Mouse (Mus musculus): ENCODE data around the gene Ryr1. TPM values are rescaled to one million over a fixed set of nuclear protein-coding genes. Genes with fewer than 3 reads are reported as not detected.
A peak's percentile ranks its signal among the peaks of the same experiment; 100 is the strongest.
"Not testable (repeated sequence)": the region's sequence is repeated elsewhere in the genome, so short reads cannot be mapped to it uniquely, and the experiment has no call there.

The Ryr1 gene
- polyA plus RNA-seq, 1 experiment from 2014 or later: 0.55 TPM

- WGBS: 70% methylated on average over 10 of the region's 10 CpGs
- no peak overlapping the region for H3K4me2 ChIP-seq
- no peak overlapping the region for H3K27ac ChIP-seq (ENCODE audit: low read depth, low read length)
- H3K4me1 ChIP-seq (ENCODE audit: control insufficient read depth, insufficient read depth, low read length): peaks cover 6% of the 10 kb centered on the region
- no peak overlapping the region for H3K9ac ChIP-seq (ENCODE audit: low read length)
- H3K27me3 ChIP-seq (ENCODE audit: control insufficient read depth, insufficient read depth, low read length): no peaks in the 10 kb centered on the region
- ATAC-seq (ENCODE audit: low FRiP score): no peak
- DNase-seq (ENCODE audit: low spot score, missing footprints): no peak
- no peaks in the 10 kb centered on the region for H3K36me3 ChIP-seq (ENCODE audit: control insufficient read depth, insufficient read depth, low read length)
- H3K4me3 ChIP-seq (ENCODE audit: low read depth, low read length): no peak overlapping the region
- H3K9me3 ChIP-seq (ENCODE audit: control insufficient read depth, low read length): no peaks in the 10 kb centered on the region
Observed at GRCm38 (mm10) chr7:29151486-29151885, 26.5 kb upstream of the Ryr1 start.

DNA sequence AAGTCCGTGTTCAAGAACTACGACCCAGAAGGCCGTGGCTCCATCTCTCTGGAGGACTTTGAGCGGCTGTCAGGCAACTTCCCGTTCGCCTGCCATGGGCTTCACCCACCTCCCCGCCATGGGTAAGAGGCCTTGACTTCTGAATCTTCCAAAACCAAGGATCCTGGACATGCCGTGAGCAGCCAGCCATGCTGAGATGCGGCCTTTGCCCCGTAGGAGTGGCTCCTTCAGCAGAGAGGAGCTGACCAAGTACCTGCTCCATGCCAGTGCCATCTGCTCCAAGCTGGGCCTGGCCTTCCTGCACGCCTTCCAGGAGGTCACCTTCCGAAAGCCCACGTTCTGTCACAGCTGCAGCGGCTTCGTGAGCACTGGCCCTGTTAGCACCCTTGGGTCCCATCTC is 23.8 kb upstream of the Ryr1 start:
- DNase-seq (ENCODE audit: low spot score, missing footprints) (peak; percentile 72), ATAC-seq (ENCODE audit: low FRiP score) (no peak)
- no peak overlapping the region for H3K4me3 ChIP-seq (ENCODE audit: low read depth, low read length)
- no peak overlapping the region for H3K4me2 ChIP-seq
- no peaks in the 10 kb centered on the region for H3K9me3 ChIP-seq (ENCODE audit: control insufficient read depth, low read length)
- no peaks in the 10 kb centered on the region for H3K27me3 ChIP-seq (ENCODE audit: control insufficient read depth, insufficient read depth, low read length)
- H3K4me1 ChIP-seq (ENCODE audit: control insufficient read depth, insufficient read depth, low read length): no peaks in the 10 kb centered on the region
- H3K9ac ChIP-seq (ENCODE audit: low read length): no peak overlapping the region
- H3K27ac ChIP-seq (ENCODE audit: low read depth, low read length): no peak overlapping the region
- WGBS: 92% methylated on average over 15 of the region's 15 CpGs
- no peaks in the 10 kb centered on the region for H3K36me3 ChIP-seq (ENCODE audit: control insufficient read depth, insufficient read depth, low read length)

- H3K27ac ChIP-seq (ENCODE audit: low read depth, low read length): no peak overlapping the region
- ATAC-seq (ENCODE audit: low FRiP score) (no peak), DNase-seq (ENCODE audit: low spot score, missing footprints) (no peak)
- no peaks in the 10 kb centered on the region for H3K36me3 ChIP-seq (ENCODE audit: control insufficient read depth, insufficient read depth, low read length)
- no peak overlapping the region for H3K9ac ChIP-seq (ENCODE audit: low read length)
- H3K4me3 ChIP-seq (ENCODE audit: low read depth, low read length): no peak overlapping the region
- H3K4me2 ChIP-seq: no peak overlapping the region
- H3K4me1 ChIP-seq (ENCODE audit: control insufficient read depth, insufficient read depth, low read length): no peaks in the 10 kb centered on the region
- H3K27me3 ChIP-seq (ENCODE audit: control insufficient read depth, insufficient read depth, low read length): no peaks in the 10 kb centered on the region
- WGBS: 86% methylated on average over 7 of the region's 7 CpGs
- no peaks in the 10 kb centered on the region for H3K9me3 ChIP-seq (ENCODE audit: control insufficient read depth, low read length)
Observed at GRCm38 (mm10) chr7:29146625-29147367, 21.8 kb upstream of the Ryr1 start.

DNA sequence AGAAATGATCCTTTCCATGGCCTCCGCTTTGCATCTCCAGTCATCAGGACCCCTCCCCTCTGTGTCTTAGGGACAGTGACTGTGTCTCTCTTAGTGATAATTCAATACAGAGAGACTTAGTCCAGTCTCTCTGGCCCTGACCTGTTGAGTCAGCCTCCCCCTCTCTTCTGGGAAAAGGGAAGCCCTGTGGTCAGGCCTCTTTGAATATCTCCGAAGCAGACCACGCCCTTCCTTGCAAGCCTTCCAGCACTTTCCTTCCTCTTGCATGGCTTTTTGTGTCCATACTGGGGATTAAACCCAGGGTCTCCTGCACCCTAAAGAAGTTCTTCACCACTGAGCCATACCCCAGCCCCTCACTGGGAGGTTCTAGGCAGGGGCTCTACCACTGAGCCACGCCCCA is 19.0 kb upstream of the Ryr1 start:
- ATAC-seq (ENCODE audit: low FRiP score): no peak

GRCm38 (mm10) chr7:29141416-29141815 is 16.4 kb upstream of the Ryr1 start:
- no peaks in the 10 kb centered on the region for H3K27me3 ChIP-seq (ENCODE audit: control insufficient read depth, insufficient read depth, low read length)
- no peak overlapping the region for H3K4me2 ChIP-seq
- H3K36me3 ChIP-seq (ENCODE audit: control insufficient read depth, insufficient read depth, low read length): no peaks in the 10 kb centered on the region
- no peak overlapping the region for H3K4me3 ChIP-seq (ENCODE audit: low read depth, low read length)
- no peak overlapping the region for H3K27ac ChIP-seq (ENCODE audit: low read depth, low read length)
- H3K4me1 ChIP-seq (ENCODE audit: control insufficient read depth, insufficient read depth, low read length): no peaks in the 10 kb centered on the region
- 86% methylated on average over 8 of the region's 8 CpGs for WGBS
- DNase-seq (ENCODE audit: low spot score, missing footprints): no peak
- no peaks in the 10 kb centered on the region for H3K9me3 ChIP-seq (ENCODE audit: control insufficient read depth, low read length)
- H3K9ac ChIP-seq (ENCODE audit: low read length): no peak overlapping the region
- no peak for ATAC-seq (ENCODE audit: low FRiP score)

More for the DNA sequence above, 19.0 kb upstream of the Ryr1 start:
- Histone ChIP-seq H3K4me2 (no peak overlapping the region), H3K4me1 (ENCODE audit: control insufficient read depth, insufficient read depth, low read length) (no peaks in the 10 kb centered on the region), H3K9ac (ENCODE audit: low read length) (no peak overlapping the region), H3K4me3 (ENCODE audit: low read depth, low read length) (no peak overlapping the region), H3K9me3 (ENCODE audit: control insufficient read depth, low read length) (no peaks in the 10 kb centered on the region), H3K36me3 (ENCODE audit: control insufficient read depth, insufficient read depth, low read length) (no peaks in the 10 kb centered on the region), H3K27ac (ENCODE audit: low read depth, low read length) (no peak overlapping the region), H3K27me3 (ENCODE audit: control insufficient read depth, insufficient read depth, low read length) (no peaks in the 10 kb centered on the region)
- no peak for DNase-seq (ENCODE audit: low spot score, missing footprints)
- WGBS: 89% methylated on average over 4 of the region's 4 CpGs

DNA sequence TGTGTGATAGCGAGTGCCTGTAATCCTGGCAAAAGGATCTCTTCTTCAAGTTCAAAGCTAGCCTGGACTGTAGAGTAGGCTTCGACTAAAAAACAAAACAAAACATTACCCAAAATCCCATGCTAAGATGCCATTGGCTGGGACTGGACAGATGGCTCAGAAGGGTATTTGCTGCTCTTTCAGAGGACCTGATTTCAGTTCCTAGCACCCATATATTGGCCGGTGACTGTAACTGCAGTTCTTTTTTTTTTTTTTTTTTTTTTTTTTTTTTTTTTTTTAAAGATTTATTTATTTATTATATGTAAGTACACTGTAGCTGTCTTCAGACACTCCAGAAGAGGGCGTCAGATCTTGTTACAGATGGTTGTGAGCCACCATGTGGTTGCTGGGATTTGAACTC is 14.3 kb upstream of the Ryr1 start:
- H3K9ac ChIP-seq (ENCODE audit: low read length); H3K4me3 ChIP-seq (ENCODE audit: low read depth, low read length); H3K4me2 ChIP-seq; H3K27ac ChIP-seq (ENCODE audit: low read depth, low read length); H3K27me3 ChIP-seq (ENCODE audit: control insufficient read depth, insufficient read depth, low read length); DNase-seq (ENCODE audit: low spot score, missing footprints); H3K9me3 ChIP-seq (ENCODE audit: control insufficient read depth, low read length); H3K36me3 ChIP-seq (ENCODE audit: control insufficient read depth, insufficient read depth, low read length); H3K4me1 ChIP-seq (ENCODE audit: control insufficient read depth, insufficient read depth, low read length); ATAC-seq (ENCODE audit: low FRiP score): not testable (repeated sequence)
- 92% methylated on average over 3 of the region's 4 CpGs for WGBS

GRCm38 (mm10) chr7:29137429-29137828 is 12.4 kb upstream of the Ryr1 start:
- no peak overlapping the region for H3K4me2 ChIP-seq
- peaks cover 6% of the 10 kb centered on the region; the same call in 1 of the 2 replicates for H3K4me1 ChIP-seq (ENCODE audit: control insufficient read depth, insufficient read depth, low read length)
- peak; percentile 26 for DNase-seq (ENCODE audit: low spot score, missing footprints)
- H3K27ac ChIP-seq (ENCODE audit: low read depth, low read length): no peak overlapping the region
- peaks cover 4% of the 10 kb centered on the region; the same call in 1 of the 2 replicates for H3K27me3 ChIP-seq (ENCODE audit: control insufficient read depth, insufficient read depth, low read length)
- no peak overlapping the region for H3K4me3 ChIP-seq (ENCODE audit: low read depth, low read length)
- no peaks in the 10 kb centered on the region for H3K9me3 ChIP-seq (ENCODE audit: control insufficient read depth, low read length)
- no peak overlapping the region for H3K9ac ChIP-seq (ENCODE audit: low read length)
- H3K36me3 ChIP-seq (ENCODE audit: control insufficient read depth, insufficient read depth, low read length): no peaks in the 10 kb centered on the region
- WGBS: 51% methylated on average over 16 of the region's 16 CpGs
- ATAC-seq (ENCODE audit: low FRiP score): no peak

DNA sequence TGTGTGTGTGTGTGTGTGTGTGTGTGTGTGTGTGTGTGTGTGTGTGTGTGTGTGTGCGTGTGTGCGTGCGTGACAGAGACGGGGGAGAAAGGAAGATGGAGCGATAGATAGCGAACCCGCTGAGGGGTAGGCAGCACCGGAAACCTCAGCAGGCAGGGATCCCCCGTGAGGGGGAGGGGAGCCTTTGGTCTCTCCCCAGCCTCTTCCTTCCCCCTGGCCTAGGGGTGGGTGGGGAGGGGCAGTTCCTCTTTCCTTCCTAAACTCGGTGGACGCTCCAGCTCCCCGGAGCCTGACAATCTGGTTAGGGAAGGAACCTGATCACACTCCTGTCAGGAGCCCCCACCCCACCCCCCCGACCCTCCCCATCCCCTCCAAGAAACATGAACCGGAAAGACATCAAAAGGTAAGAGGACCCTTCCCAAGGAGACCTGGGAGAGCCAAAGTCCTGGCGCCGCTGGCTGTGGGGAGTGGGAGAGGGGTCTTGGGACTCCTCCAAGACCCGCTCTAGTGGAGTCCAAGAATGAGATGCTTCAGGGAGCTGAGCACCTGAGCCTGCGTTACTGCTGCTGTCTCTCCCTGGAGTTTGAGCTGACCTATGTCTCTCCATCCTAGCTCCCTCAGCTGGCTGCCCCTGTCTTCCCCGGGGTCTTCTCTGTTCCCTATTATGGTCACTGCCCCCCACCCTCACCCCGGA is 9.9 kb upstream of the Ryr1 start, which contains the start of gene Rasgrp4:
Gene Rasgrp4 (plus strand): TSS at position 159 of the 694 bp plus-strand sequence.
- peaks cover 6% of the 10 kb centered on the region; the same call in 1 of the 2 replicates for H3K4me1 ChIP-seq (ENCODE audit: control insufficient read depth, insufficient read depth, low read length)
- peak; percentile 88 for DNase-seq (ENCODE audit: low spot score, missing footprints)
- H3K4me3 ChIP-seq (ENCODE audit: low read depth, low read length): peak within 1 kb of the TSS; percentile 23
- H3K9ac ChIP-seq (ENCODE audit: low read length): peak within 1 kb of the TSS; percentile 33
- no peaks in the 10 kb centered on the region for H3K36me3 ChIP-seq (ENCODE audit: control insufficient read depth, insufficient read depth, low read length)
- H3K27me3 ChIP-seq (ENCODE audit: control insufficient read depth, insufficient read depth, low read length): peaks cover 4% of the 10 kb centered on the region; the same call in 1 of the 2 replicates
- H3K4me2 ChIP-seq: peak within 1 kb of the TSS; percentile 42
- no peak within 1 kb of the TSS for H3K27ac ChIP-seq (ENCODE audit: low read depth, low read length)
- no peaks in the 10 kb centered on the region for H3K9me3 ChIP-seq (ENCODE audit: control insufficient read depth, low read length)
- no peak for ATAC-seq (ENCODE audit: low FRiP score)
- under 1% methylated on average over 15 of the region's 20 CpGs for WGBS

- H3K4me2 ChIP-seq: peak overlapping the region; percentile 42
- DNase-seq (ENCODE audit: low spot score, missing footprints): no peak
- H3K27me3 ChIP-seq (ENCODE audit: control insufficient read depth, insufficient read depth, low read length): peaks cover 4% of the 10 kb centered on the region; the same call in 1 of the 2 replicates
- H3K36me3 ChIP-seq (ENCODE audit: control insufficient read depth, insufficient read depth, low read length): no peaks in the 10 kb centered on the region
- H3K4me3 ChIP-seq (ENCODE audit: low read depth, low read length): peak overlapping the region; percentile 23; the same call in 1 of the 2 replicates
- H3K4me1 ChIP-seq (ENCODE audit: control insufficient read depth, insufficient read depth, low read length): peaks cover 6% of the 10 kb centered on the region; the same call in 1 of the 2 replicates
- WGBS: 5% methylated on average over 3 of the region's 4 CpGs
- H3K27ac ChIP-seq (ENCODE audit: low read depth, low read length): no peak overlapping the region
- ATAC-seq (ENCODE audit: low FRiP score): no peak
- H3K9me3 ChIP-seq (ENCODE audit: control insufficient read depth, low read length): no peaks in the 10 kb centered on the region
- H3K9ac ChIP-seq (ENCODE audit: low read length): peak overlapping the region; percentile 33; the same call in 1 of the 2 replicates
Observed at GRCm38 (mm10) chr7:29134230-29134629, 9.3 kb upstream of the Ryr1 start.

Data from midbrain, embryonic 11.5 days (tissue).